Mouse (Mus musculus): ENCODE data around the gene Cdh4.

Gene Cdh4

DNA sequence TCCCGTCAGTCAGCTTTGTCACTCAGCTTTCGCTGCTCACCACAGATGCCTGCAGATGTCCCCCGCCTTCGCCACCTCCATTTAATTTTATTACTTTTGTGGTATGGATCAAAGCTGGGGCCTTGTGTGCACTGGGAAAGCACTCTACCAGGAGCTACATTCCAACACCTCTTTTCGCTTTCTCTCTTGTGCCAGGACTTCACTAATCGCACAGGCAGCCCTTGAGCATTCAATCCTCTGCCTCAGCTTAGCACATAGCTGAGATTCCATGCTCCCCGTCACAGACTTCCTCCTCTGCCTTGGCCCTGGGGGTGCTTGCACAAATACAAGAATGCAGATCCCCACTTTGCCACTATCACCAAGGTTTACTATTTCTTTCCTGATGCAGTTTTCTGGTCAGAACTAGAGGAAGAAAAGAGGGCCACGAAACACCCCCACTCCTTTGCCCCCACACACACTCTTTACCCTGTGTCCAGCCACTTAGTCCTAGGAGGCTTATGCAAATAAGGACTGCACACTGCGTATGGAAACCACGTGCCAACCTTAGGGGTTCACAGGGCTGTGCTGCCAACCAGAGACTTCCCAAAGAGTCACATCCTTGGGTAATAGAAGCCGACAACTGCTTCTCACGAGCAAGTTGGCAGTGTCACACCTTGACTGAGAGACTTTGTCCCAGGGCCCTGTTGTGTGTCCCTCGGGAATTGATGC lies 350.3 kb downstream of the Cdh4 start:
- no peak for DNase-seq (ENCODE audit: low spot score)

DNA sequence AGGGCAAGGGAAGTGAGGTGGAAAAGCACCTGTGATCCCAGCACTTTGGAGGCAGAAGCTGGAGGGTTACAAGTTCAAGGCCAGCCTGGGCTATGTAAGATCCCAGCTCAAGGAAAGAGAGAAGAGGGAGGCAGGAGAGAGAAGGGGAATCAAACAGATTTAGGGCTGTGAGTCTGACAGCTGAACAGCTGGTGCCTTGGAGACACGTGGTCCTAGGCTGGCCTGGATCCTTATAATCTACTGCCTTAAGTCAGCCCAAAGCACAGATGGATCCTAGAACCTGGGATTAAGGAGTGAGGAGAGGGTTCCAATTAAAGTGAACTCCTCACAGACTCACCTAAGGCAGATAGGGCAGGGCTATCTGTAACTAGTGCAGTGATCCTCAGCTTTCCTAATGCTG lies 352.1 kb downstream of the Cdh4 start:
- DNase-seq (ENCODE audit: low spot score) = no peak

DNA sequence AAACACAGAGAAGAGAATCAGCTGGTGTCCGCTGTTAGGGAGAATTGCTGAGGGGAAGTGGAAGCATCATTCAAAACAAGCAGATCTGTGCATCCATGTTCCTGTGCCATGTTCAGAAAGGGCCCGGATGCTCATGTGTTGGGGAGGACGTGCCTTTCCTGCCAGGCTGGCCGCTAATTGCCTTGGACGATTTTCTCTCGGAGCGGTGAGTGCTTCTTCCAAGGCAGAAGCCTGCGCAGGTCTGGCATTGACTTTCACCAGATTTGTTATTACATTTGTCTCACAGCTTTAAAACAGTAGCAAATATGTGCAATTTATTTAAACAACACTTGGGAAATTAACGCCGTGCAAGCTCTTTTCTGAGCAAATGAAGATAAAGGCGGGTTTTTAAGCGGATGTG lies 353.2 kb downstream of the Cdh4 start:
- no peak for DNase-seq (ENCODE audit: low spot score)

DNA sequence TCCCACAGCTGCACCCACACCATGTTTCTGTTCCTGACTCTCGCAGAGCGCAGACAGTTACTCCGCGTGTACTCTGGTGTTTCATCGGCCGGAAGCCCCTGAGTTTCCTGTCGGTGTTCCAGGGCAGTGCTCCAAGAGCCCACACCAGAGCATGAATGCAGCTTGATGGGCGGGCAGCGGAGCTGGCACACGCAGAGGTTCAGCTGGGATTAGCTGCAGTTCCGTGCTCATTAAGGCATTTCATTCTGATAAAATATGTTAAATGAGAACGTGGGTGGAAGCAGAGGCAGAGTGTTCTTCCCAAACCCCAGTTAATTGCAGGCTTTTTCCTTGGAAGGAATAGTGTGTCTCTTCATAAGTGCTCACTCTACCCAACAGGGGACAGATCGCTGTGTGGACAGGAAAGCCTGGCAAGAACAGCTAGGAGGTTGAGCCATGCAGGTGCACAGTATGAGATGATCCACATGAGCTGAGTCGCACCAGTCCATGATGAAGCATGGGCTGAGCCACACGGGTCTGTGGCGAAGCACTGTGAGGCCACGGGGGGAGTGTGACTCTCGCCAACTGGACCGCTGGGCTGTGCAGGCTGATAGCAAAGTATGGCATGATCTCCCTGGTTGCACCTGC lies 357.8 kb downstream of the Cdh4 start:
- DNase-seq (ENCODE audit: low spot score) = no peak

DNA sequence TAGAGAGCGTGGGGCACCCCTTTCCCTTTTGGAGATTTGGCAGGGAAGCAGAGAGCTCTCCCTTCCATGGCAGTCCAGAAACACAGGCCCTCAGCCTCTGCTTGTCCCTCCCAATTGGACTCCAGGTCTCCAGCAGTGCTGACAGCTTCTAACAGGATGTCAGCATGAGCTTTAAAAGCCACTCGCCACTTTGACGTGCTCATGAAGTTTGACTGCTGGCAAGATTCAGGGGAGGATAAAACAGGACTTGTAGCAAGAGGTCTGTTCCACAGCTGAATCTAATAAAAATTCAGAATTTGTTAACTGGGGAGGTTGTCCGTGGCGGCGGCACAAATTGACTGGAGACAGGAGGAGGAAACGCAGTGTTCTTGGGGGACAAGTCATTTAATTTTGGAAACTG lies 358.8 kb downstream of the Cdh4 start:
- no peak for DNase-seq (ENCODE audit: low spot score)

DNA sequence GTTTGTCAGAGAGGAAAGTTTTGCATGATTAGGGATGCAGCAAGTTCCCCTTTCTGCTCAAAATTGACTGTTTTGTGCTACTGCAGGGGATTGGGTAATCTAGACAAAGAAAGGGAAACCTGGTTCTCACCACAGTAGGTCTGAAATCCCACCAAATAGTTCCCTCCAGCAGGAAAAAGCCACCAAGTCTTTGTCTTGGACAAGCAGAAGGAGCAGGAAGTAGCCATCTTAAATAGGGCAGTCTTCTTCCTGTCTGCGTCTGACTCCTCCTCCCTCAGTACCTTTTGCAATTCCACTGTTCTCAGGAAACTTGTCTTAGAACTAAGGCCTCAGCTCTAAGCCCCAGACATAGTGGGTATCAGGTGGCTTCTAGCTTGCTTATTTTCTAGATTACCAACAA lies 360.2 kb downstream of the Cdh4 start:
- DNase-seq (ENCODE audit: low spot score) = no peak

DNA sequence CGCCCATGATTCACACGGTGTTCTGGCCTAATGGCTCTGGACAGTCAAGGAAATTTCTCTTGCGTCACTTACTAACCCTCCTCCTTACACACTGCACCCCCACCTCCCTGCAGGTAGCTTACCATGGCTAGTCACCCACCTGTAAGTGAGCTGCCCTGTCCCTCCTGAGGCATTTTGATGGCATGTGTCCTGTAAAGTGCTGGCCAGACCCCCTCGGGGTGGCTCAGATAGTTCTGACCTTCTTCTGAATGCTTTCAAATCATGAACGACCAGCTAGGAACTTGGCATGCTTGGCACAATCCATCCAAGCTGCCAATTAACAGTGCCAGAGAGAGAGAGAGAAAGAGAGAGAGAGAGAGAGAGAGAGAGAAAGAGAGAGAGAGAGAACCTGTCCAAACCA lies 368.9 kb downstream of the Cdh4 start:
- no peak for DNase-seq (ENCODE audit: low spot score)

DNA sequence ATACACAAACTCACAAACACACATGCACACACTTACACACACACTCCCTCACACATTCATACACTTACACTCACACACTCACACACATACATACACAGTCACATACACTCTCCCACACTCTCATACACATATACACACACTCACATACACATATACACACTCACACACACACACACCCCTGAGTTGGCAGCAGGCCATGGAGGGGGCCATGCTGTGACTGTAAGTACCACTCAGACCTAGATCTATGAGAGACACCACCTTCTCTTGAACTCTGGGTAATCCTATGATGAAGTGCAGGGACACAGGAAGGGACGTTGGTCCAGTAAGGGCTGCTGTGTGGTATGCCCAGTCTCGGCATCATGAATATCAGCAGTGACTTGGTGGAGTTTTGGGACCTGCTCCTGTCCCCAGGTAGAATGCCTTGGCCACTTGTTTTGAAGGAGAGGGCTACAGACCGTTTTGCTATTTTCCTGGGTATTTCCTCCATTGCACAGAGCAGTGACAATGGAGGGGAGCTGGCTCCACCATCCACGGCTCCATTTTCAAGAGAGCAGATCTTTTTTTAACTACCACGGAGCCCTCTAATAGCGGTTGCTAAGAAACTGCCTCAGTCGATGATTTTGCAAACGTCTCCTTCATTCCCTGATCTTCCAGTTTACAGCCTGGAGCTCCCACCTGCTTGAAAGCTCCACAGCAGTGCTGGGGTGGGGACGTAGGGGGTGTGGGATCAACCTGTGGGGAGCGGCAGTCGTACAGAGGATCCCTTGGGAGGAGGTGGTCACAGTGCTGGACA lies 371.0 kb downstream of the Cdh4 start:
- DNase-seq (ENCODE audit: low spot score) = no peak

DNA sequence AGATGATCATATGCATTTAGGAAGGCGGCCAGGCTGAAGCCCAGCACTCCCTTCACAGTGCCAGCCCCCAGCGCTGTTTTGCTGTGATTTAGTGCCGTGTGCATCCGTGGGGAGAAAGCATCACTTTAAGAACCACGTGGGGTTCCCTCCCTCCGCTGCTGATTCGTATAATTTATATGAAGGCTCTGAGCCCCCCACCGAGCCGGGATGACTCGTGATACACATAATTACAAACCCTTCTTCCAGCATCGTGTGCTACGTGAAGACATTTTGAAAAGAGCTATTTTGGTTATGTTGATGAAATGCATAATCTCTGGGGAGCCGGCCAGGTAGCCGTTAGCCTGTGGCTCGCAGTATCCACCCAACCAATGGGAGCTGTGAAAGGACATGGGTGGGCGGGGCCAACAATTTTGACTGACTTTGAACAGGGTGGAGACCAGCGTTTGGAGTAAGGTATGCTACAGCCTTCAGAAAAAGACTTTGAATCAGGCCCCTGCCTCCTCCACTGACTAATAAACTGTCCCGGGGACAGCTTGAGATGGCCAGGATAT lies 382.6 kb downstream of the Cdh4 start:
- no peak for DNase-seq (ENCODE audit: low spot score)

DNA sequence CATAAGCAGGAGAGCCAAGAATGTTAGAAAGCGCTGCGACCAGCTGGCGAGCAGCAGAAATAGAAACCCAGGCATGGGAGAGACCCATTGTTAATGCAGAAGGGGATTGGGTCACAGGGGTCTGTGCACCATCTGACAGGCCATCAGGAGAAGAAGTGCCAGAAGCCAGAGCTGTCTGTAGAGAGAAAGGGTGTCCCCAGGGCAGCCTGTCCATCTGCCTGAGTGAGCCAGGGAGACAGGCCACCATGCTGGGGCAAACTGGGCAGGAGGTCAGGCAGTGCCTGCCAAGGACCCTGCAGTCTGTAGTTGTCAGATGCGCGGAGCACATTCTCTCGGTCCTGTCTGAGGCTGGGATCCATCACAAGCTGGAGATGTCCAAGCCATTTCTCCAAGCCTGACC lies 386.7 kb downstream of the Cdh4 start:
- DNase-seq (ENCODE audit: low spot score) = no peak

DNA sequence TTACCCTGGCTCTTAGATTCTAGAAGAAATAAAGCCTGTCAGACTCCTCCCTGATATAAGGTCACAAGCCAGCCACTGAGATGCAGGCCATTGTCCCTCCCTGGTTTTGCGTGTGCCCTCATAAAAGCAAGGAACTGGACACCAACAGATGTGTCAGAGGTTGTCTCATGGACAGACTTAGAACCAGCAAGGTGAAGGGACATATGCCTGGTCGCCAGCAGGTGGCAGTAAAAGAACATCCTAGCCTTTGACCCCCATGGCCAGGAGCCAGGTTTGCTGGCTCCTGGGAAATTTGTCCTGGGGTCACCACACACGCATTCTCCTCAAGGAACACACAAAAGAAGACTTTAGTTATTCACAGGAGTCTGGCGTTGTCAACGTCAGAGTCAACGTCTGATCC lies 387.7 kb downstream of the Cdh4 start:
- DNase-seq (ENCODE audit: low spot score) = no peak

DNA sequence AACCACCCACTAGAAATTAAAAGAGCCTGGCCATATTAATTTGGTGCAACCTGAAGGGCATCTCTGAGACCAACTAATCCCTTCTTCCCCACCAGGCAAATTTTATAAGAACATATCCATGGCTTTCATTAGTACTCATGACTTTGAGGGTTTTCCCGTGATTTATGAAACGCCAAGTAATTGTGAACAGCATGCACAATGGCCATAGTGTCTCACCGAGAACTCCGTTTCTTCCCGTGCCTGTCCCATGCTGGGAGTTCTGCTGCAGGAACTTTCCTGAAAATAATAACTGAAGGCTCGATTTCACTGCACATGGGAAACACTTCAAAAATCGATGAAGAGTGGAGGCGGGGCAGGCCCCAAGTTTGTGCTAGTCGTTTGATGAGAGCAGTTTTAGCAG lies 392.7 kb downstream of the Cdh4 start:
- no peak for DNase-seq (ENCODE audit: low spot score)

DNA sequence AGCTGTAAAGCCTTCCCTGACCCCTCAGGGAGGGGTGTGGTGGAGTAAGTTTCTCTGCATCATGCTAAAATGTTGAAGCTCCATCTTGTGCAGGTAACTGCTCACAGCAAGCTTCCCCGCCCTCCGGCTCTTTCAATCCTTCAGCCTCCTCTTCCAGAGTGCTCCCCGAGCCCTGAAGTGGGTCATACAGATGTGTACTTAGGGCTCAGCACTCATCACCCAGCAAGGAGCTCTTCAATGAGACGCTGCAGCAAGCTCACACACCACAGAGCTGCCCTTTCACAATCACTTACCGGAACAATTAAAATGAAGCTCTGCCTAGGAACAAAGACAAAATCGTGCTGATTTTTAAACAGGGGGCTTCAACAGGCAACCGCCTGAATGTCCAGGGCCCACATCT lies 393.3 kb downstream of the Cdh4 start:
- DNase-seq (ENCODE audit: low spot score) = no peak

DNA sequence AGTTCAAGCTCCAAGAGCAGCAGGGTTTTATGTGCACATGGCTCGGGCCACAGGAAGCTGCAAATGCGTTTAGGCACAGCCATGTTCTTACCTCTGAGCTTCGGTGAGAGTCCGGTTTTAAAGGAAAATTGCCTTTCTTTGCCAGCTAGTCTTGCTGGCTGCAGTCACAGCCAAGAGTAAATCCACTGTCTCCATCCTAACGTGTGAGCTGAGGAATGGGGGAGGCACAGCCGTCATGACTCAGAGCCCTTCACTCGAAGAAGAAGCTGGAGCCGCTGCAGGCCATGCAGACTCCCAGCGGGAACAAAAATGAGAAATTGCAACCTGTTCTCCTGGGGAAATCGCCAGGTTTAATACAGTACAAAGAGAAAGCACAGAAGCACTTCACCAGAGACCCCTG lies 395.0 kb downstream of the Cdh4 start:
- DNase-seq (ENCODE audit: low spot score) = no peak

DNA sequence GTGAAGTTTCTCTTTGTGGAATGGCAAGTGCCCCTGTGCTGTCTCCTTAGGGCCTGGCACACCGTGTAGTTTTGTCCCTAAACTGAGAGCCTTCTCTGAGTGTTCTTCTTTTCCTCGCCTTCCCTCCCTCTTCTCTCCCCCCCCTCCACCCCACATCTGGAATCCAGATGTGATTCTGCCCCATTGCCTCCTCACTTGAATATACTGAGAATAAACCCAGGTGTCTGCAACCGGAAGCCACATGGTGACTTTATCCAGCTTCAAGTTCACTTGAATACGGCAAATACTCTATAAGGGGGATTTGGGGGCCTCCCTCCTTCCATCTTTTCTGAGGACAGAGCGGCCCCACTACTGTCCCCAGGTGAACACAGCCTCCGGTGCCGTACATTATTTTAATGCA lies 395.8 kb downstream of the Cdh4 start:
- DNase-seq (ENCODE audit: low spot score) = no peak

DNA sequence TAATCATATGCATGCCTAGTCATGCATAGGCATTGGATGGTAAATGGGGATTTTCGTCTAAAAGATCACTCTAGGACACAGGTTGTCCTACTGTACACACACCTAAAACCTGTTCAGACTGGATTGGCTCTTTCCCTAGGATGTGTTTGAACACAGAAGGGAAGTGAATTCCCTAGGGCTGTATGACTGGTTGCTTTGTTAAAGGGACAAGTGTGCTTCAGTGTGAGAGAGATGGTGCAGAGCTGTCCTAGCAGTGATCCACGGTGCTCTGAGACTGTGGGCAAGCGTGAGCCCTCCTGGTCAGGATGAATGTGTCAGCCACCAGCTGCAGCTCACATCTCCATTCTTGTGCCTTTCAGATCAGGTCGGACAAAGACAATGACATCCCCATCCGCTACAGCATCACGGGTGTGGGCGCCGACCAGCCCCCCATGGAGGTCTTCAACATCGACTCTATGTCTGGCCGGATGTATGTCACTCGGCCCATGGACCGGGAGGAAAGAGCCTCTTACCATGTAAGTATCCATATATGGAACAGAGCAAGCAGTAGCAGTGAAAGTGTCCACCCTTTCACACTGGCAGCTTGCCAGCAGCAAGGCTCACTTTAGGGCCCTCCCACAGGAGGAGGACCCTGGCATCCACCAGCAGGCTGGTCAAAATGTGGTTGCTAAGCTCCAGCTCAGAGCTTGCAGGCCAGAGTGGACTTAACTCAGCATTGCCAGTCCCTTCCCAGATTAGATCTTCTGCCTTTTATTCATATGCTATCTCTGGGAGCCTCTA lies 400.6 kb downstream of the Cdh4 start:
- DNase-seq (ENCODE audit: low spot score) = no peak

DNA sequence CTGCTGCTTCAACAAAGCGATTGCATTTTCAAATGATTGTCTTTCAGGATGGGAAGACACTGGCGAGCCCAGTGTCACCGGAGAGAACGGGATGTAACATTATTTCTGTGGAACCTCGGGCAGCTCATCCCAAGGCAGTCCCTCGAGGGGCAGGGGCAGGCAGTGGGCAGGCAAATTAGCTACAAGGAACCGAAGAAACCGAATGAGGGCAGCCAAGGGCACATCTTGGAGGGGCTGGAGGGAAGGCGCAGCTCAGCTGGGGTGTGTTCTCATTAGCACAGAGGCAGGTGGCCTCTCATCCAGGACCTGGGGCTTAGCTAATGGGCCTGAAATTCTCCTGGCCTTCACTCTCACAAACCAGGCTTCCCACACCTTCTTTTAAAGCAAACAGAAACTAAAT lies 407.5 kb downstream of the Cdh4 start:
- DNase-seq (ENCODE audit: low spot score) = no peak

DNA sequence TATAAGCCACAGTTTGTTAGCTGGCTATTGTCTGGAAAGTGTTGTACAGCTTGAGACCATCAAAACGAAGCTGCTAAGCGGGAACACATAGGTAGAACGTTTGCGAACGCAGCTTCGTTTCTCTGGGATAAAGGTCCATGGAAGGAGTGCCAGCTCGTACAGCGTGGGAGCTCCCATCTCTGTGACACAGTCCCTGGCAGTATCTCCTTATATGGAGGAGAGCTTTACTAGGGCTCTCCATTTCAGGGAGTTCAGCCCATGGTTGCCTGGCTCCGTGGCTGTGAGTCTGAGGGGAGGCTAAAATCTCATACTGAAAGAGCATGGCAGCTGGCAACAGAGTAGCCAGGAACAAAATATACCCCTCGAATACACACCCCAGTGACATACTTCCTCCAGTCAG lies 409.9 kb downstream of the Cdh4 start:
- no peak for DNase-seq (ENCODE audit: low spot score)

DNA sequence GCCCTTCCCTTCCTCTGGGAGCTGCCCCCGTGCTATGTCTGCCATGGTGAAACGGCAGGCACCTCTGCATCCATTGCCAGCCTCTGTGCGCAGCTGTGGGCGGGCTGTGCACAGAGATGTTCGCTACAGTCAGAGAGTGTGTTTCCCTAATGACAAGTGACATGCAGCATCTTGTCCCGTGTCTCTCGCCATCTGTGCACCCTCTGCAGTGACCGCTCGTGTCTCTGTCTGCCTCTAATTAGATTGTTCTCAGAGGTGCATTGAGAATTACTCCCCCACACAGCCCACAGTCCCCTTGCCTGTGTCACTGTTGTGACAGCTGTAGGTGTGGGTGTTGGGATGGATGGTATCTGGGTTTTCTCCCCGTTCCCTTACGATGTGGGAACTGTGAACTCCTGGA lies 410.6 kb downstream of the Cdh4 start:
- DNase-seq (ENCODE audit: low spot score) = no peak

DNA sequence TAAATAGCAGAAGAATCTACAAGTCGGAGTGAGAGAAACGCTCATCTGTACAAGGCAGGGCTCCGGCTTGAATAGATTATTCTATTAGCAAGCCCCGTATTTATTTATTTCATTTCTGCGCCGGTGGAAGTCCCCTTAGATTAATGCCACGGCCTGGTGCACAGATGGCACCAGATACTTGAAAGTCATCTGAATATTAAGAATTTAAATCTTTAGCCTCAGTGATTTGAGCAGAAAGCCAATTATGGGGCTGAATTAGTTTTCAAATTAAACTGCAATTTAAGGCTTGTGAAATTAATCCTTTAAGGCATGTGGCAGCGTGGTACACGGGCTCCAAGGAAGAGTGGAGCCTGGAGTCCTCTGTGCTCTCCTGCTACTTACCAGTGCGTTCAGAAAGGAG lies 411.7 kb downstream of the Cdh4 start:
- no peak for DNase-seq (ENCODE audit: low spot score)

DNA sequence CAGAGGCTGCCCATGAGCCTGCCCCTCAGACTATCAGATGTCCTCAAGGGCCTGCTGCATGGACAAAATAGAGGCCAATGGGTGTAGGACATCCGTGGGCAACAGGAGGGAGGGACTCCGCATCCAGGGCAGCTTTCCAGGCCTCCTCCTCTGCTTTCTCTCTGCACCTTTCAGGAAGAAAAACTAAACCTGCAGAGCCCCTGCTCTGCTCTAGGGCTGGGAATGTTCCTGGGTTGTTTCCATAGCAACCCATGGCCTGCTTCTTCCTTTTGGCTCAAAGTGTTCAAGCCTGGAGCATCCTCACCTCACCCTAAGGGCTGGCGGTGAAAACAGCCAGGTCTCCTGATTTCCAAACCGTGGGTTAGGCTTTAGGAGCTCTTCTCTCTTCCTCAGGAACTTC lies 414.9 kb downstream of the Cdh4 start:
- no peak for DNase-seq (ENCODE audit: low spot score)

DNA sequence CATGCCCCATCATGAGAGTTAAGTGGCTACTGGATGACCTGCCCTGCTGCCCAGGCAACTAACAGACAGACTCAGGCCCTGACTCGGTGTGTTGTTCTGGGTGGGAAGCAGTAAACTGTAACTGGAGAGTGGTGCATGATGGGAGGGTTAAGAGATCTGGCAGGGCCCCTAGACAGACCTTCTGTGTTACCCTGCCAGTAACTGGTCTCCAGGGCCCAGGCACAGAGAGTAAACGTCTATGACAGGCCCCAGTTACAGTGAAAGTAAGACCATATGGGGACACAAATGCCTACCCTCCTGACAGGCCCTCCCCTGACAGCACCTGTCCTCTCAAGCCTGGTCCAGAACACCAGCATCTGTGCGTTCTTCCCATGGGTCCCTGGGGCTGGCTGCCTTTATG lies 420.4 kb downstream of the Cdh4 start:
- DNase-seq (ENCODE audit: low spot score) = no peak
